Mouse (Mus musculus): ENCODE measurements at regions not wholly inside any gene's neighbourhood (a gene's known extent, or its start where the extent isn't known, plus 50 kb on each side); places are given as distances from the start of the nearest gene placed in this dataset.

DNA sequence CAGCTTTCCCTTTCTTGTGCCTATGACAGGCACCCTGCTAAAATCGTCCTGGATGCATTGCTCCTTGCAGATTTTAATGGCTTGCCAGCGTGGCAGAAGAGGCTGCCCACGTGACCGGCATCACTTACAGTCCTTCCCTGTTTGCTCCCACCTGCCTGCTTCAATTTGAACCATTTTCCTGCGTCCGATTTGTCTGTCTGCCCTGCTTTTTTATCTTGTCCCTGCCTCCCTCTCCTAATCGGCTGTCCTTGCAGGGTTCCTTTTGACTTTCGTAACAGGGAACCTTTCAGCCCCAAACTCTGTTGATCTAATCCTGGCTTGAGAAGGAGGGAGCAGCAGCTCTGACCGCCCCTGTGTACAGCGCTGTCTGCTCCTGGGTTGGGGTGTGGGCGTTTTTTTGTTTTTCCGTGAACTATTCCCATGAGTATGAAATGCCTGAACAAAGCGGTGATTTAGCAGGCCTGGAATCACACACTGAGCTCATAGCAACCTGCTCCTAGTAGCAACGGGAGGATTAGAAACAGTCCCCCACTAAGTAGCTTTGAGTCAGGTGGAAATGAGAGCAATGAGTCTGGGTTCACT is 51.2 kb upstream of the Kif2a start:
- no peak for DNase-seq (ENCODE audit: low spot score)

- DNase-seq (ENCODE audit: low spot score): no peak
Observed at GRCm38 (mm10) chr13:107072345-107073038, 50.6 kb upstream of the Kif2a start.
